Mouse (Mus musculus): ENCODE results near the gene Cldn4. TPM values are rescaled to one million over a fixed set of nuclear protein-coding genes. Genes with fewer than 3 reads are reported as not detected.
"Not testable (repeated sequence)": the region's sequence is repeated elsewhere in the genome, so short reads cannot be mapped to it uniquely, and the experiment has no call there.

Gene Cldn4
- polyA plus RNA-seq, 1 experiment from 2014 or later, result 76.6 TPM

- Histone ChIP-seq H3K9ac (ENCODE audit: low read depth, low read length) (no peak overlapping the region), H3K4me3 (ENCODE audit: low read depth, low read length) (no peak overlapping the region), H3K4me1 (replicated peaks; ENCODE audit: control insufficient read depth, insufficient read depth, low read length) (no peaks in the 10 kb centered on the region; the same call in 1 of the 2 replicates), H3K27ac (ENCODE audit: low read depth, low read length) (no peak overlapping the region), H3K27me3 (replicated peaks; ENCODE audit: control insufficient read depth, insufficient read depth, low read length) (no peaks in the 10 kb centered on the region), H3K9me3 (ENCODE audit: control insufficient read depth) (no peaks in the 10 kb centered on the region), H3K4me2 (replicated peaks; ENCODE audit: low read depth) (no peak overlapping the region), H3K36me3 (ENCODE audit: control insufficient read depth, insufficient read depth) (peaks cover 7% of the 10 kb centered on the region; the same call in 1 of the 2 replicates)
- WGBS, result 81% methylated on average over 3 of the region's 3 CpGs
- no peak for ATAC-seq
- no peak for TF ChIP-seq CTCF (IDR thresholded peaks at IDR 0.05; ENCODE audit: low read depth)
Observed at GRCm38 (mm10) chr5:134939069-134939468, 7.7 kb downstream of the Cldn4 start.

GRCm38 (mm10) chr5:134936626-134937185 lies 10.0 kb downstream of the Cldn4 start:
- H3K27me3 ChIP-seq (replicated peaks; ENCODE audit: control insufficient read depth, insufficient read depth, low read length), result no peaks in the 10 kb centered on the region
- ATAC-seq, result no peak
- H3K9me3 ChIP-seq (ENCODE audit: control insufficient read depth), result no peaks in the 10 kb centered on the region
- H3K36me3 ChIP-seq (ENCODE audit: control insufficient read depth, insufficient read depth), result peaks cover 11% of the 10 kb centered on the region; the same call in 1 of the 2 replicates
- 0 out of 2 replicates have a peak, but pooled peaks cover 3% of the 10 kb centered on the region for H3K4me1 ChIP-seq (replicated peaks; ENCODE audit: control insufficient read depth, insufficient read depth, low read length)
- H3K4me3 ChIP-seq (ENCODE audit: low read depth, low read length), result no peak overlapping the region
- 88% methylated on average over 6 of the region's 6 CpGs for WGBS
- H3K27ac ChIP-seq (ENCODE audit: low read depth, low read length), result no peak overlapping the region
- H3K9ac ChIP-seq (ENCODE audit: low read depth, low read length), result no peak overlapping the region
- TF ChIP-seq CTCF (IDR thresholded peaks at IDR 0.05; ENCODE audit: low read depth), result no peak
- no peak overlapping the region for H3K4me2 ChIP-seq (replicated peaks; ENCODE audit: low read depth)

- Histone ChIP-seq H3K4me2 (replicated peaks; ENCODE audit: low read depth) (no peak overlapping the region), H3K36me3 (ENCODE audit: control insufficient read depth, insufficient read depth) (peaks cover 11% of the 10 kb centered on the region; the same call in 1 of the 2 replicates), H3K9ac (ENCODE audit: low read depth, low read length) (no peak overlapping the region), H3K4me1 (replicated peaks; ENCODE audit: control insufficient read depth, insufficient read depth, low read length) (0 out of 2 replicates have a peak, but pooled peaks cover 3% of the 10 kb centered on the region), H3K4me3 (ENCODE audit: low read depth, low read length) (no peak overlapping the region), H3K27me3 (replicated peaks; ENCODE audit: control insufficient read depth, insufficient read depth, low read length) (no peaks in the 10 kb centered on the region), H3K27ac (ENCODE audit: low read depth, low read length) (no peak overlapping the region), H3K9me3 (ENCODE audit: control insufficient read depth) (no peaks in the 10 kb centered on the region)
- 92% methylated on average over 6 of the region's 6 CpGs for WGBS
- no peak for ATAC-seq
- no peak for TF ChIP-seq CTCF (IDR thresholded peaks at IDR 0.05; ENCODE audit: low read depth)
Observed at GRCm38 (mm10) chr5:134936051-134936450, 10.7 kb downstream of the Cldn4 start.

- H3K4me2 ChIP-seq (replicated peaks; ENCODE audit: low read depth), result no peak overlapping the region
- H3K9me3 ChIP-seq (ENCODE audit: control insufficient read depth), result no peaks in the 10 kb centered on the region
- no peaks in the 10 kb centered on the region for H3K27me3 ChIP-seq (replicated peaks; ENCODE audit: control insufficient read depth, insufficient read depth, low read length)
- ATAC-seq, result no peak
- H3K27ac ChIP-seq (ENCODE audit: low read depth, low read length), result no peak overlapping the region
- H3K9ac ChIP-seq (ENCODE audit: low read depth, low read length), result no peak overlapping the region
- no peak overlapping the region for H3K4me3 ChIP-seq (ENCODE audit: low read depth, low read length)
- WGBS, result 92% methylated on average over 3 of the region's 3 CpGs
- H3K4me1 ChIP-seq (replicated peaks; ENCODE audit: control insufficient read depth, insufficient read depth, low read length), result 0 out of 2 replicates have a peak, but pooled peaks cover 3% of the 10 kb centered on the region
- TF ChIP-seq CTCF (IDR thresholded peaks at IDR 0.05; ENCODE audit: low read depth), result no peak
- H3K36me3 ChIP-seq (ENCODE audit: control insufficient read depth, insufficient read depth), result peaks cover 11% of the 10 kb centered on the region; the same call in 1 of the 2 replicates
Observed at GRCm38 (mm10) chr5:134934666-134935065, 12.1 kb downstream of the Cldn4 start.

GRCm38 (mm10) chr5:134933686-134934085 lies 13.0 kb downstream of the Cldn4 start:
- not testable (repeated sequence) for ATAC-seq; H3K4me3 ChIP-seq (ENCODE audit: low read depth, low read length); H3K27ac ChIP-seq (ENCODE audit: low read depth, low read length); H3K9ac ChIP-seq (ENCODE audit: low read depth, low read length); H3K4me2 ChIP-seq (replicated peaks; ENCODE audit: low read depth); H3K27me3 ChIP-seq (replicated peaks; ENCODE audit: control insufficient read depth, insufficient read depth, low read length); H3K9me3 ChIP-seq (ENCODE audit: control insufficient read depth); H3K4me1 ChIP-seq (replicated peaks; ENCODE audit: control insufficient read depth, insufficient read depth, low read length)
- H3K36me3 ChIP-seq (ENCODE audit: control insufficient read depth, insufficient read depth), result peaks cover 11% of the 10 kb centered on the region; the same call in 1 of the 2 replicates
- 91% methylated on average over 5 of the region's 5 CpGs for WGBS

GRCm38 (mm10) chr5:134933281-134933680 lies 13.5 kb downstream of the Cldn4 start:
- Histone ChIP-seq H3K36me3 (ENCODE audit: control insufficient read depth, insufficient read depth) (peaks cover 11% of the 10 kb centered on the region; the same call in 1 of the 2 replicates), H3K9me3 (ENCODE audit: control insufficient read depth) (no peaks in the 10 kb centered on the region), H3K9ac (ENCODE audit: low read depth, low read length) (no peak overlapping the region), H3K27me3 (replicated peaks; ENCODE audit: control insufficient read depth, insufficient read depth, low read length) (no peaks in the 10 kb centered on the region), H3K4me3 (ENCODE audit: low read depth, low read length) (no peak overlapping the region), H3K4me2 (replicated peaks; ENCODE audit: low read depth) (peak overlapping the region; percentile 91), H3K27ac (ENCODE audit: low read depth, low read length) (no peak overlapping the region), H3K4me1 (replicated peaks; ENCODE audit: control insufficient read depth, insufficient read depth, low read length) (0 out of 2 replicates have a peak, but pooled peaks cover 3% of the 10 kb centered on the region)
- no peak for TF ChIP-seq CTCF (IDR thresholded peaks at IDR 0.05; ENCODE audit: low read depth)
- ATAC-seq, result no peak
- 85% methylated on average over 8 of the region's 8 CpGs for WGBS

All from intestine, postnatal 0 days (tissue).